Mouse (Mus musculus): ENCODE results near the gene Neurod4. TPM values are rescaled to one million over a fixed set of nuclear protein-coding genes. Genes with fewer than 3 reads are reported as not detected.

The Neurod4 gene
- total RNA-seq, 2 experiments from 2014 or later: not detected

DNA sequence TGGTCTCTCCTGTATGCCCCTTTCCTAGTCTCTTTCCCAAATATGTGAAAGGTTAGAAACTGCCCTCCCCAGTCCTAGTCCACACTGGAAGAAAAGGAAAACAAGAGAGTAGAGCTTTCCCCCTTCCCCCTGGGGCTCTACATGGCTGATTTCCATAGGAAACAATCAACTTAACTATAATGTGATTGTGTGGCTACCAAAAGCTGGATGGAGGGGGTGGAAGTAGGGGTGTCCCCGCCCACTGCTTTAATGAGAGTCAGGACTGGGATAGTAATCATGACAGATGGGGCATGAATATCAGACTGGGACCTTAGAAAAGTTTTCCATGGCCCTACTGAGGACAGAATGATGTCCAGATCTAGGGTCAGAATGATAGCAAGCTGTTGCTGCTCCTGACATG, 45.5 kb downstream of the Neurod4 start:
- DNase-seq: no peak

DNA sequence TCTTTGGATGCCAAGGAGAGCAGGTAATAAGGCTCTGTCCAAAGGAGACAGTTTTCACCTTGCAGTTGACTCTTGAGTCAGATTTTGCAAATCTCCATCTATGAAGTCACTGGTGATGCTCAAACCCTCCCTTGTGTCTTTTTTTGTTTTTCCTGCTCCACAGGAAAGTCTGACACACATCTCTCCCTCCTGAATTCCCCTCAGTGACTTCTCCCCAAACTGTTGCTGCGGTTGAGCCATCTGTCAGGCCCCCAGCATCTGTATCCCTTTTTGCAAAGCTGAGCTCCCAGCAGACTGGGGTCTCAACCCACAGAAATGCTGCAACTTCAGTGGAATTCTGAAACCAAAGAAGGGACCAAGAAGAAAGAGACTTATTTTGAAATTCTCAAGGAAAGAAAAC, 47.9 kb downstream of the Neurod4 start:
- DNase-seq: no peak

DNA sequence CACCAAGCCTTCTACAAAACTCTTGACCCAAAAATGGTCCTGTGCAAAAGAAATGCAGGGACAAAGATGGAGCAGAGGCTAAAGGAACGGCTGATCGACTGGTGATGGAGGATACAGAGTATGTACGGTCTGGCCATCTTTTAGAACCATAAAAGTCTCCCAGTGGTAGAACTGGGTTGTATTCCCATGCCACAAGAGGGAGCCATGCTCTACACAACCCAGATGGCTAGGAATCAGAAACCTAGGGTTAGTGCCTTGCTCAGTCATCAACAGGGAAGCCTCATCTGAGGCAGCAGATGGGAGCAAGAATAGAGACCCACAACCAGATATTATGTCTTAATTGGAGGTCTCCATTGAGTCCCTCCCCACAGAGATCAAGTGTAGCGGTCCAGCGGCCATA, 50.5 kb downstream of the Neurod4 start:
- no peak for DNase-seq

DNA sequence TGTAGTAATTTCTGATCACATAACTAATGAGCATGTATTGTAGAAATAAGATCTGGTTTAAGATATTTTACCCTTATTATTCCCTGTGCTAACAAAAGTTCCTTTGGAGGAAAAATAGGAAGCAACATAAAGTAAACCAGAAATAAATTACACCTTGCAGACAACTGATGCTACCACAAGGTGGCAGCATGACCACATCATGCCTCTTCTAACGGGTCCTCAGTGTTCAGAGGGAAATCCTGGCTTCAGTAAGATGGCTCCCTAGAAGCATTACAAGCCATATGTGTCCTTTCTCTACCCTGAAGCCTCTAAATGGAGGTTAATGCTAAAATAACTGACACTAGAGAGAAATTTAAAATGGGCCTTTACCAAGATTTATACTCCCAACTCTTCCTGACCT, 51.8 kb downstream of the Neurod4 start:
- peak; percentile 35 for DNase-seq

DNA sequence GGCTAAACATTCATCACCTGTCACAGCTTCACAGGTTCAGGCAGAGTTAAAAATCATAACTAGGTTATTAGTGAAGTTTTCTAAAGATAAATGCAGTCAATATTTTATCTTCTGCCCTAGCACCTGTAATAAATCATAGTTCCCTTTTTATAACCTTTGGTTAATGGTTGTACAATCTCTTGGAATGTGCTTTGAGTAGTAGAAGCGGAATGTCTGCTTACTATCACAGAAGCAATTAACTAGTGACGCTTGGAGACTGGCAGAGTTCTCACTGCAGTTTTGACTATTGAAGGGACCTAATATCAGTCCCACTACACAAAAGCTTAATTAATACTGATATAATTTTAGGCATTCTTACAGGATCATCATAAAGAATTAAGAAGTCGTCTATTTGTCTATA, 55.0 kb downstream of the Neurod4 start:
- no peak for DNase-seq

Other genes starting within 250 kb of the Neurod4 start
- not detected for gene Olfr821, start 249.9 kb downstream of the Neurod4 start, total RNA-seq (2021)
- not detected for gene Olfr822, start 209.0 kb downstream of the Neurod4 start, total RNA-seq (2021)
- not detected for gene Olfr823, start 164.9 kb downstream of the Neurod4 start, total RNA-seq (2021)
- not detected for gene Olfr824, start 150.2 kb downstream of the Neurod4 start, total RNA-seq (2021)
- not detected for gene Olfr825, start 113.5 kb downstream of the Neurod4 start, total RNA-seq (2021)
- not detected for gene Olfr826, start 96.1 kb downstream of the Neurod4 start, total RNA-seq (2021)
- not detected for gene Olfr827, start 65.8 kb downstream of the Neurod4 start, total RNA-seq (2021)
- 1 to 10 TPM in 1 of 2 experiments, under 1 TPM in 1; 0.56 to 1.3 TPM for gene Tespa1, start 42.6 kb upstream of the Neurod4 start, total RNA-seq (2021)
- not detected for gene Vmn2r84, start 114.1 kb upstream of the Neurod4 start, total RNA-seq (2021)
- not detected for gene Vmn2r85, start 149.5 kb upstream of the Neurod4 start, total RNA-seq (2021)
- gene Vmn2r86, start 175.8 kb upstream of the Neurod4 start, total RNA-seq (2021): not detected
- gene Vmn2r87, start 217.2 kb upstream of the Neurod4 start, total RNA-seq (2021): not detected